Mouse (Mus musculus) forebrain, embryonic 16.5 days (tissue): ENCODE measurements around the gene Atp5g1. TPM values are rescaled to one million over a fixed set of nuclear protein-coding genes. Genes with fewer than 3 reads are reported as not detected.
A peak's percentile ranks its signal among the peaks of the same experiment; 100 is the strongest.
"Not testable (repeated sequence)": the region's sequence is repeated elsewhere in the genome, so short reads cannot be mapped to it uniquely, and the experiment has no call there.

Experiments
- ATAC-seq: fragments of 200-750 bp; cut with Nextera tagmentation; 2 replicates; pipeline ENCODE4 v1.8.0; 2017; ENCODE audit warnings: mild to moderate bottlenecking, moderate library complexity
- H3K27ac ChIP-seq: fragments of 300-500 bp; sonication (generic); 2 replicates; pipeline ENCODE4 v1.5.1; 2014; ENCODE audit warnings: low read length, control low read depth
- H3K27me3 ChIP-seq: fragments of 300-500 bp; sonication (generic); replicated peaks from 2 replicates; pipeline ENCODE4 v1.6.1; 2014; ENCODE audit warnings: low read length; ENCODE audit not compliant: control insufficient read depth, insufficient read depth
- H3K36me3 ChIP-seq: fragments of 300-500 bp; sonication (generic); 2 replicates; pipeline ENCODE4 v1.6.1; 2014; ENCODE audit not compliant: control insufficient read depth, insufficient read depth
- H3K4me1 ChIP-seq: fragments of 300-500 bp; sonication (generic); replicated peaks from 2 replicates; pipeline ENCODE4 v1.6.1; 2014; ENCODE audit warnings: low read length; ENCODE audit not compliant: control insufficient read depth, insufficient read depth
- H3K4me2 ChIP-seq: fragments of 300-500 bp; sonication (generic); 2 replicates; pipeline ENCODE4 v1.6.1; 2014; ENCODE audit warnings: mild to moderate bottlenecking, low read length, control low read depth
- H3K4me3 ChIP-seq: fragments of 300-500 bp; sonication (generic); replicated peaks from 2 replicates; pipeline ENCODE4 v1.5.1; 2014; ENCODE audit warnings: mild to moderate bottlenecking, low read length, control low read depth
- H3K9ac ChIP-seq: fragments of 300-500 bp; sonication (generic); replicated peaks from 2 replicates; pipeline ENCODE4 v1.6.1; 2014; ENCODE audit warnings: low read depth, low read length, control low read depth
- H3K9me3 ChIP-seq: fragments of 300-500 bp; sonication (generic); 2 replicates; pipeline ENCODE4 v1.6.1; 2016; ENCODE audit warnings: low read length; ENCODE audit not compliant: control insufficient read depth
- whole genome bisulfite sequencing: fragments of 180-500 bp; shearing (Covaris S2); extraction: QIAGEN DNeasy Blood & Tissue Kit; methylation state at CpG from one replicate; pipeline ENCODE4 v1.1.7; 2014; 5-methylcytosine and 5-hydroxymethylcytosine counted together
- polyA plus RNA-seq: library from polyadenylated mRNA; unstranded; fragments of >200 nt; fragmentation: Nextera tagmentation; extraction: Ambion mirVana; gene quantifications from 2 replicates; pipeline ENCODE4 v1.2.1, GENCODE M21; 2015

Gene Atp5g1
- polyA plus RNA-seq, 1 experiment from 2014 or later: 422 TPM

DNA sequence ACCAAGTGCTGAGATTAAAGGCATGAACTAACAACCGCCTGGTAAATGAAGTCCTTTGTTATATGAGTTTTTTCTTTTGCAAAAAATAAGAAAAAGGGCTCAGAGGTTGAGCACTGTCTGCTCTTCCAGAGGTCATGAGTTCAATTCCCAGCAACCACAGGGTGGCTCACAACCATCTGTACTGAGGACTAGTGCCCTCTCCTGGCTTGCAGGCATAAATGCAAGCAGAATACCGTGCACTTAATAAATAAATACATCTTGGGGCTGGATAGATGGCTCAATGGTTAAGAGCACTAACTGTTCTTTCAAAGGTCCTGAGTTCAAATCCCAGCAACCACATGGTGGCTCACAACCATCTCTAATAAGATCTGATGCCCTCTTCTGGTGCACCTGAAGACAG is 35.5 kb upstream of the Atp5g1 start:
- not testable (repeated sequence) for H3K27ac ChIP-seq, H3K4me1 ChIP-seq, H3K9ac ChIP-seq, ATAC-seq, H3K9me3 ChIP-seq, H3K4me3 ChIP-seq, H3K4me2 ChIP-seq, H3K36me3 ChIP-seq, H3K27me3 ChIP-seq
- WGBS: 58% methylated on average over 2 of the region's 2 CpGs

DNA sequence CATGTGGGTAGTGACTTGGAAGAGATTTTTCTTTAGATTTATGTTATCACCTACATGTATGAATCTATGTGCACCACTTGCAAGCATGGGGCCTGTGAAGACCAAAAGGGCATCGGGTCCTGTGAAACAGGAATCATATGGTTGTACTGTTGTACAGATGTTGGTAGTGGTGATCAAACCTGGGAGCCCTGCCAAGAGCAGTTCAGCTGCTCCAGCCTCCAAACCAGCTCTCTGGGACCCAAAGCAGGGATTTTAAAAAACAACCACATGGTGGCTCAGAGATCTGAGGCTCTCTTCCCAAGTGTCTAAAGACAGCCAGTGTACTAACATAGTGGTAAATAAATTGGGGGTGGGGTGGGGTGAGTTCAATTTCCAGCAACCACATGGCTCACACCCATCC is 32.9 kb upstream of the Atp5g1 start:
- H3K4me3 ChIP-seq: no peak overlapping the region
- H3K9ac ChIP-seq: no peak overlapping the region
- no peak for ATAC-seq
- 74% methylated on average over 1 of the region's 1 CpGs for WGBS
- no peak overlapping the region for H3K27ac ChIP-seq
- H3K36me3 ChIP-seq: no peaks in the 10 kb centered on the region
- H3K4me2 ChIP-seq: no peak overlapping the region
- H3K27me3 ChIP-seq: no peaks in the 10 kb centered on the region
- no peaks in the 10 kb centered on the region for H3K9me3 ChIP-seq
- no peaks in the 10 kb centered on the region for H3K4me1 ChIP-seq

DNA sequence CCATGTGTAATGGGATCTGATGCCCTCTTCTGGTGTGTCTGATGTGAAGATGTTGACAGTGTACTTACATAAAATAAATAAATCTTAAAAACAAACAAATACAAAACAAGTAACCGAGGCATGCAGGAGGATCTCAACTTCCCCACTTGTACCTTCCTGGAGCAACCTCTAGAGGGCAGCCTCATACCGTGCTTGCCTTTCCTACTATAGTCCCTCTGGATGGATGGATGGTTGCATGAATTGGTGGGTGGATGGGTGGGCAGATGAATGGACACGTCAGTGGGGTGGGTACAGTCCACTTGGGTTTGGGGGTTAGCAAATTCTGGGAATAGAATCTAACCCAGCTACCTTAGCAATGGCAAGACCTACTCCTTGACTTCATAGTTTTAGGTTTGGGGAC is 17.9 kb upstream of the Atp5g1 start:
- H3K27me3 ChIP-seq: no peaks in the 10 kb centered on the region
- H3K36me3 ChIP-seq: no peaks in the 10 kb centered on the region
- H3K9ac ChIP-seq: no peak overlapping the region
- no peak for ATAC-seq
- no peaks in the 10 kb centered on the region for H3K9me3 ChIP-seq
- H3K4me3 ChIP-seq: no peak overlapping the region
- no peaks in the 10 kb centered on the region for H3K4me1 ChIP-seq
- no peak overlapping the region for H3K27ac ChIP-seq
- 7% methylated on average over 3 of the region's 3 CpGs for WGBS
- no peak overlapping the region for H3K4me2 ChIP-seq

DNA sequence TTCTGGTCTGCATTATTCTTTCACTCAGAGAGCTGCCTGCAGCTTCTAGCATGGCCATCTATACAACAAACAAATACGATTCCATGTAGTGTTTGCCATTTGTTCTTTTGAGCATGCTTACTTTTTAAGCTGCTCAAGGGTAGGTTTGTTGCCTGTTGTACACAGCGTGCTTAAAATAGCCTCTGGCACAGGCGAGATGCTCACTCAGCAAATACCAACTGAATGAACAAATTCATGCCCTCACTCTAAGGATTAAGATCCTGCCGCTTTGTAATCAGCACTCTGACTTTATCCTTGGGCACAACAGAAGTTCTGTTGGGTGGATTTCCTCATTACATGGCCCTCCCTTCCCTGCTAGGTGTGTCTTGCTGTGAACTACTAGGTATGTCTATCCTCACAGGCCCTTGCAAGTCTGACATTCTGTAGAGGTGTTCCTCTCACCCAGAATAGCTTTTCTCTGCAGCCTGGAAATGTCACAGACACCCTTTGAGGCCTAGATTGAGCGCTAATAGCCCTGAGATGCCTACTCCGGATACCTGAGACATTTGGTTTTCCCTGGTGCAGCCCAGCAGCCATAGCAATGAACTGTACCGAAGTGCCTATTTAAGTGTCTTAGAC is 17.3 kb upstream of the Atp5g1 start:
- WGBS: 36% methylated on average over 7 of the region's 7 CpGs
- Histone ChIP-seq H3K4me3 (no peak overlapping the region), H3K9me3 (no peaks in the 10 kb centered on the region), H3K4me2 (no peak overlapping the region), H3K27me3 (no peaks in the 10 kb centered on the region), H3K9ac (no peak overlapping the region), H3K36me3 (no peaks in the 10 kb centered on the region), H3K27ac (no peak overlapping the region), H3K4me1 (no peaks in the 10 kb centered on the region)
- no peak for ATAC-seq

DNA sequence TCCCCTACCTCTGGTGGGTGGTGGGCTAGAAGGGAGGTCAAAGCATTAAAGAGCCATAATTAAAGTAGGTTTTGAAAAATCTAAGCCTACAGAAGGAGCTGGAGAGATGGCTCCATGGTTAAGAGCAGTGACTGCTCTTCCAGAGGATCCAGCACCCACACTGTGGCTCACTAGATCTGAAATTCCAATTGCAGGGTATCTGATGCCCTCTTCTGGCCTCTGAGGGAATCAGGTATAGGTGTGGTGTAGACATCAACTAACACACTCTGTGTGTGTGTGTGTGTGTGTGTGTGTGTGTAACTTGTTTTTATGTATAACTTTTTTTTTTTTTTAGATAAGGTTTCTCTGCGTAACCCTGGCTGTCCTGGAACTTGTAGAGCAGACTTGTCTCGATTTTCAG is 15.6 kb upstream of the Atp5g1 start:
- no peak overlapping the region for H3K4me3 ChIP-seq
- no peak overlapping the region for H3K27ac ChIP-seq
- no peak overlapping the region for H3K4me2 ChIP-seq
- no peaks in the 10 kb centered on the region for H3K9me3 ChIP-seq
- no peak overlapping the region for H3K9ac ChIP-seq
- 72% methylated on average over 2 of the region's 2 CpGs for WGBS
- H3K4me1 ChIP-seq: no peaks in the 10 kb centered on the region
- no peak for ATAC-seq
- no peaks in the 10 kb centered on the region for H3K36me3 ChIP-seq
- H3K27me3 ChIP-seq: no peaks in the 10 kb centered on the region

DNA sequence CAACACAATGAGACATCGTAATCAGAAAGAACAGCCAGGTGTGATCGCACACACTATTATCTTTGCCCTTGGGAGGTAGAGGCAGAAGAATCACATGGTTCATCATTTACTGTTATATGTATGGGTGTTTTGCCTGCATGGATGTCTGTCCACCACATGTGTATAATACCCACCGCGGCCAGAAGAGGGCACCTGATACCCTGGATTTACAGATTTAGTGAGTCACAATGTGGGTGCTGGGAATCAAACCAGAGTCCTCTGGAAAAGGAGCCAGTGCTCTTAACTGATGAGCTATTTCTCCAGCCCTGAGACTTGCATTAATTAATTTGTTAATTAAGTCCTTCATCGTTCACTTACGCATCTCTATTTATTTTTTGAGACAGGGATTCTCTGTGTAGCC is 12.5 kb upstream of the Atp5g1 start:
- ATAC-seq: no peak
- WGBS: 89% methylated on average over 6 of the region's 6 CpGs

DNA sequence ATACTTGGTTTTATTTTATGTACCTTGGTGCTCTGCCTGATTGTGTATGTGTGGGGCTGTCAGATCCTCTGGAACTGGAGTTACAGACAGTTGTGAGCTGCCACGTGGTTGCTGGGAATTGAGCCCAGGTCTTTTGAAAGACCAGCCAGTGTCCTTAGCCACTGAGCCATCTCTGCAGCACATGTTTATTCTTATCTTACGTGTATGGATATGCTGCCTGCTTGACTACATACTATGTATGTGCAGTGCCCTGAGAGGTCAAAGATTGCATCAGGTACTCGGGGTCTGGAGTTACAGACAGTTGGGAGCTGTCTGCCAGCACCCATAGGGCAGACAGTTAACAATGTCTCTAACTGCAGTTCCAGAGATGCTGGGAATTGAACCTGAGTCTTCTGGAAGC is 7.2 kb upstream of the Atp5g1 start:
- Histone ChIP-seq H3K9me3 (no peaks in the 10 kb centered on the region), H3K4me3 (no peak overlapping the region), H3K4me2 (no peak overlapping the region), H3K9ac (no peak overlapping the region), H3K27me3 (no peaks in the 10 kb centered on the region), H3K36me3 (no peaks in the 10 kb centered on the region), H3K4me1 (no peaks in the 10 kb centered on the region), H3K27ac (no peak overlapping the region)
- WGBS: 70% methylated on average over 3 of the region's 3 CpGs
- ATAC-seq: no peak

More for the DNA sequence above, 12.5 kb upstream of the Atp5g1 start:
- H3K4me3 ChIP-seq: no peak overlapping the region
- no peaks in the 10 kb centered on the region for H3K27me3 ChIP-seq
- no peaks in the 10 kb centered on the region for H3K36me3 ChIP-seq
- no peaks in the 10 kb centered on the region for H3K9me3 ChIP-seq
- no peak overlapping the region for H3K4me2 ChIP-seq
- no peaks in the 10 kb centered on the region for H3K4me1 ChIP-seq
- no peak overlapping the region for H3K9ac ChIP-seq
- H3K27ac ChIP-seq: no peak overlapping the region

DNA sequence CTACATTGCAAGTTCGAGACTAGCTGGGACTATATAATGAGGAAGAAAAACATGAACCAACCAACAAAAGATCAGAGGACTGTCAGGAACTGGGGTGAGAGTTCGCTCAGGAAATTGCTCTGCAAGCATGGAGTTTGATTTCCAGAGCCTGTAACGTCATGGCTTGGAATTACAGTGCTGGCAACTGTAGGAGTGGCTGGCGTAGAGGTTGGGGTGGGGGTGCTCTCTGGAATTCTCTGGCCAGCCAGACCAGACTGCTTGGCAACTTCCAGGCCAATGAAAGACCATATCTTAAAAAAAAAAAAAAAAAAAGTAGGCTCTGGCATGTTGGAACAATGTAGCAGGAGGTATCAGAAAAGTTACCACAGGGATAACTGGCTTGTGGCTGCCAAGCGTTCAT is 5.3 kb upstream of the Atp5g1 start:
- ATAC-seq: no peak
- no peak overlapping the region for H3K4me3 ChIP-seq
- H3K9ac ChIP-seq: no peak overlapping the region
- H3K27ac ChIP-seq: no peak overlapping the region
- H3K36me3 ChIP-seq: no peaks in the 10 kb centered on the region
- H3K4me1 ChIP-seq: peaks cover 4% of the 10 kb centered on the region; the same call in 1 of the 2 replicates
- 81% methylated on average over 5 of the region's 5 CpGs for WGBS
- H3K4me2 ChIP-seq: no peak overlapping the region
- H3K9me3 ChIP-seq: no peaks in the 10 kb centered on the region
- H3K27me3 ChIP-seq: no peaks in the 10 kb centered on the region

DNA sequence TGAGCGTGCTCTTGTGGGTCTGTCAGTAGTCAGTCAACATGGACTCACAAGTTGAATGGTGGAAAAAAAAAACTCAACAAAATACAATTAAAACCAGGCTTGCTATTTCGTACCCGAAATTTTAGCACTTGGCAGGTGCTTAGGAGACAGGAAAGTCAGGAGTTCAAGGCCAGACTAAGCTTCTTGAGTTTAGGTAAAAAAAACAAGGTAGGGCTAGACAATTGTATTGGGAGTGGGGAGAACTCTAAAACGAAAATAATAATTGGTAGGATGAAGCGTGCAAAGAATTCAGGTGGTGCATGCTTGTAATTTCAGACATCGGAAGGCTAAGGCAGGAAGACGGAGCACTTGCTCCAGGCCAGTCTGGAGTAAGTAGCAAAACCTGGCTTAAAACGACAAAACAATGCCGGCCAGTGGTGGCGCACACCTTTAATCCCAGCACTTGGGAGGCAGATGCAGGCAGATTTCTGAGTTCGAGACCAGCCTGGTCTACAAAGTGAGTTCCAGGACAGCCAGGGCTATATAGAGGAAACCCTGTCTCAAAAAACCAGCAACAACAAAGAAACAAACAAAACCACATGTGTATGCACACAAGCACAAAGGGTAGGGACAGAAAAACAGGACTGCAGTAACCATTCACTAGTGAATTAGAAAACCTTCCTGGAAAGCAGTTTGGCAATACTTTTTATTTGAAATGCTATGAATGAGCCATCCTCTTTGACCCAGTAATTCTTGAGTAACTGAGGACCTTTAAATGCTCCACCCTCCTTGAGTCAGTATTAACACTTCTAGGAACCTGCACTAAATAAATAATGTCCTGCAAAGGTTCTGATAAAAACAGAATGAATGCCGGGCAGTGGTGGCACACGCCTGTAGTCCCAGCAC is 993 bp upstream of the Atp5g1 start:
- H3K27ac ChIP-seq: peak overlapping the region; percentile 85
- peak overlapping the region; percentile 50 for H3K9ac ChIP-seq
- H3K4me3 ChIP-seq: peak overlapping the region; percentile 43
- 68% methylated on average over 13 of the region's 13 CpGs for WGBS
- H3K4me1 ChIP-seq: peaks cover 17% of the 10 kb centered on the region
- no peaks in the 10 kb centered on the region for H3K9me3 ChIP-seq
- H3K4me2 ChIP-seq: peak overlapping the region; percentile 67
- H3K27me3 ChIP-seq: no peaks in the 10 kb centered on the region
- H3K36me3 ChIP-seq: 0 out of 2 replicates have a peak, but pooled peaks cover 3% of the 10 kb centered on the region
- no peak for ATAC-seq
